Mouse (Mus musculus): Measurements from ENCODE around the gene Olfr774.
"Not testable (repeated sequence)": the region's sequence is repeated elsewhere in the genome, so short reads cannot be mapped to it uniquely, and the experiment has no call there.

Olfr774 gene

DNA sequence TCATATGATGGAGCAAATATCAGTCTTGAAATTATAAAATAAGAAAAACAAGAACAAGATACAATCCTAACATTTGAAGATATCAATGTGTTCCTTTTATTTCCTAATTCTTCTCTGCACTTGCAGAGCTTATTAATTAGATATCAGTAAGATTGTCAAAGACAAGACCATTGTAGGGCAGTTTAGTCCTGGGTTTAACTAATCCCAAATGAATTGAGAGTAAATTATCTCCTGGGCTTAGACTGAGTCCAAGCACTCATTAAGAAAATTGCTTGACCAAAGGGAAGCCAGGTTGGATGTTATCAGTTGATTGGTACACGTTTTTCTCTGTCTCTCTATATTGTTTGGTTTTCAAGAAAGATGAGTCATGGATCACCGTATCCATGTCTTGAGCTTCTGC is at the start of gene Olfr774:
Gene Olfr774 (plus strand): TSS at position 301 of the 400 bp plus-strand sequence.
- in situ Hi-C loops (cut with MboI), result no loop called here

DNA sequence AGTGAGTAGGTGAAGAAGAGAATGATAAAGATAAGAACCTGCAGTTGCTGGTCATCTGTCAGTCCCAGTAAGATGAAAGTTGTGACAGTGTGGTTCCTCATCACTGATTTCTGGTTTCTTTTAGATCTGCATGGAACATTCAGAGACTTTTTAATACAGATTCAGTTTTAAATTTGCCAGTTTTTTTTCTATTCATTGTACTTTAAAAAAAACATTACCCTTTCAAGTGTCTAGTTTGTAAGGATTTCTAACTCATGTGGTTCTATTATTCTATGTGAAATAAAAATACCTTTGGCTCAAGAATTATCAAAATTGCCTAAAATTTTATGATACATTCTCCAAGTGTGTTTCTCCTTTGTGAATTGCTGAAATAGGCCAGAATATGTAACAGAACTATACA is 48.7 kb upstream of the Olfr774 start, which contains the start of gene Olfr773:
Gene Olfr773 (minus strand): TSS at position 101 of the 400 bp plus-strand sequence.
- in situ Hi-C loops (cut with MboI), result not testable (repeated sequence)

DNA sequence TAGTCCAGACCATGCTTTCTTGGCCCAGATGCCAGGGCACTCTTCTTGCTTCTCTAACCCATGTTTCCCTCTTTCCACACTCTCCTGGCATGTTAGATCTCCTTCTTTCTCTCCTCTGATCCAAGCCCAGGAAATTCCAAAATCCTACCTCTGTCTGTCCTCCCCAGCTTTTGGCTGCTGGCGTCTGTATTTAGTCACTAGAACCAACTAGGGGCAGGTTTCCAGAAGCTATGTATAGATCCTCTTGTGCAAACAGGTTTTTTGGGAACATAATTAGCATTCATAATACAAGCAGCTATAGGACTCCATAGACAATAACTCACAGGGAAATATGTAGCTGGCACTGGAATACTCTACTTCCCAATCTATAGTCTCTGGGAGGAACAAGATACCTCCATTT is 5.3 kb upstream of the Olfr774 start:
- in situ Hi-C loops (cut with MboI), result no loop called here

DNA sequence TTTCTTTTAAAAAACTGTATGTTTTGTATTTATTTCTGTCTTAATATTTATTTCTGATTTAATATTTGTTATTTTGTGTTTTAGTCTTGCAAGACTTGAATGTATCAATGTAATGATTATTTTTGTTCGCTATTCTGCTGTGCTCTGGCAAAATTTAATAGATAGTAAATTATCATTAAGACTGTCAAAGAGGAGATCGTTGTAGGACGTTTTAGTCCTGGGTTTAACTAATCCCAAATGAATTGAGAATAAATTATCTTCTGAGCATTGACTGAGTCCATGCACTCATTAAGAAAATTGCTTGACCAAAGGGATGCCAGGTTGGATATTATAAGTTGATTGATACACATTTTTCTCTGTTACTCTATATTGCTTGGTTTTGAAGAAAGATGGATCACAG is 12.1 kb downstream of the Olfr774 start, which contains the start of gene Olfr775:
Gene Olfr775 (plus strand): TSS at position 301 of the 400 bp plus-strand sequence.
- in situ Hi-C loops (cut with MboI), result no loop called here

DNA sequence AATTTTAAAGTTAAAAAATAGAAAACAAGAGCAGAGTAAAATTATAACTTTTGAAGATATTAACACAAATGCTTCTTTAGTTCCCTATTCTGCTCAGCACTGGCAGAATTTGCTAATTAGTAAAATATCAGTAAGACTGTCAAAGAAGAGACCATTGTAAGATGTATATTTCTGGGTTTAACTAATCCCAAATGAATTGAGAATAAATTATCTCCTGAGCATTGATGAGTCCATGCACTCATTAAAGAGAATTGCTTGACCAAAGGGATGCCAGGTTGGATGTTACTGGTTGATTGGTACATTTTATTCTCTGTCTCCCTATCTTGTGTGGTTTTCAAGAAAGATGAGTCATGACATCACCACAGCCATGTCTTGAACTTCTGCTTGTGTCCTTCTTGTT is 22.8 kb downstream of the Olfr774 start, which contains the start of gene Olfr776:
Gene Olfr776 (plus strand): TSS at position 301 of the 400 bp plus-strand sequence.
- in situ Hi-C loops (cut with MboI), result no loop called here

DNA sequence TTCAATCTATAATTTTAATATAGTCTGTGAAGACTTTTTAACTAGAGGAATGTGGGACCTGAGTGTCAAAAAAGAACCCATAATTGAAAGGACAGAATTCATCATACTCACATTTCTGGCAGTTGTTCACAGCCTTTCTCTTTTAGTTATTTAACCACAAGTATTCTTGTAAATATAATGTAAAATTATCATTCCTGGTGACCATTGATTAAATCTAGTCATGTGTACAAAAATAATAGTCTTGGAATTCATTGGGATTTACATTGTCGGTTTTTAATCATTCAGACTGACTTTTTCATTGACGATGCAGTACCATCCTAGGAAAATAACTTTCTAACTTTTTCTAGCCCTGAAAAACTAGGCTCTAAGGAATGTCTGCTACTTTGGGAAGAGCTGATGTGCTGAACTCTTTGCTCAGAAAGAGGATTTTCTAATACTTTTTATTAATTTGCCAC is 35.1 kb downstream of the Olfr774 start, which contains the start of gene Olfr777:
Gene Olfr777 (minus strand): TSS at position 405 of the 455 bp plus-strand sequence.
- in situ Hi-C loops (cut with MboI), result no loop called here

Data from mature B cell (primary cell).